Mouse (Mus musculus): ENCODE measurements around the gene Pde10a.

- TF ChIP-seq POLR2A (IDR thresholded peaks at IDR 0.05; ENCODE audit: borderline replicate concordance, low read depth, low read length) = no peak
- TF ChIP-seq CTCF (IDR thresholded peaks at IDR 0.05; ENCODE audit: low read depth, low read length) = no peak
Observed at GRCm38 (mm10) chr17:8724464-8724974, 199.3 kb downstream of the Pde10a start.
